Mouse (Mus musculus) small intestine, adult 2 months (tissue): Measurements from ENCODE around the gene Nrp1.

Experiments used
- CTCF ChIP-seq: fragments of 200-500 bp; IDR thresholded peaks from 2 replicates; pipeline ENCODE4 v1.5.1; 2012; ENCODE audit warnings: low read depth, mild to moderate bottlenecking, control low read depth, inconsistent platforms, low read length, moderate library complexity, mixed read lengths; ENCODE audit not compliant: insufficient replicate concordance, insufficient read length; ENCODE audit errors: extremely low read depth
- POLR2A ChIP-seq: fragments of 200-500 bp; IDR thresholded peaks from 2 replicates; pipeline ENCODE4 v1.6.1; 2012; ENCODE audit warnings: low read depth, mild to moderate bottlenecking, control low read depth, inconsistent platforms, low read length, moderate library complexity

- TF ChIP-seq CTCF (no peak), POLR2A (no peak)
Measured at GRCm38 (mm10) chr8:128353999-128354398, 4.4 kb upstream of the Nrp1 start.
